Mouse (Mus musculus): Measurements from ENCODE around the gene Nphp4. TPM values are rescaled to one million over a fixed set of nuclear protein-coding genes. Genes with fewer than 3 reads are reported as not detected.

The Nphp4 gene
- polyA plus RNA-seq (2014; fragmentation: Nextera tagmentation; extraction: Ambion mirVana): 5.9 and 7.6 TPM in 2 replicates

DNA sequence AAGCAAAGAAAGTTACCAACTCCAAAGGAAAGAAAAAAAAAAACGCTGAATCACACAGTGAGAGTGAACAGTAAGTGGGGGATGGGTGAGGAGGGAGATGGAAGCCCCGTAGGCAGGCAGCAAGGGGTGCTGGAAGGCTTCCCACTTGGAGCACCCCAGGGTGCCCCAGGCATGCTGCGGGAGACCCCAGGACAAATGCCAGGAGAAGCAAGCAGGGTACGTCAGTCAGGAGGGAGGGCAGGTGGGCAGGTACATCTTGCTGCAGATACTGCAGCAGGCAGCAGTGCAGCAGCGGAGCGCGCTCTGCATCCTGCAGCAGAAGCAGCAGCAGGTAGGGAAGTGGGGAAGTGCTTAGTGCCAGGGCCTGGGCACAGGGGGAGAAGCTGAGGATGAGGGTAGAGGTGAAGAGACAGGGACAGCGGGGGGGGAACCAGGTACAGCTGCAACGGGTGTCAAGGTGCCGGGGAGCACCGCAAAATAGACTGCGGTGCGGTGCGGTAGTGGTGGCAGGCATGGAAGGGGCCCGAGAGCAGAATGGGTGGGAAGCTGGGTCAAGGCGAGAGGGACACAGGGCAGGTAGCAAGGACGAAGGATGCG is at the start of gene Nphp4:
Gene Nphp4, plus strand, starts transcription at position 280 of the 597 bp plus-strand sequence.
- peak within 1 kb of the TSS; percentile 74 for H3K4me3 ChIP-seq (ENCODE audit: low read depth, low read length)
- peaks cover 13% of the 10 kb centered on the region for H3K4me1 ChIP-seq (replicated peaks; ENCODE audit: control insufficient read depth, insufficient read depth, low read length)
- H3K27me3 ChIP-seq (ENCODE audit: control insufficient read depth, insufficient read depth, low read length): peaks cover 8% of the 10 kb centered on the region; the same call in 1 of the 2 replicates
- H3K4me2 ChIP-seq (ENCODE audit: low read depth, low read length, severe bottlenecking): peak within 1 kb of the TSS; percentile 81
- ATAC-seq (replicated peaks; ENCODE audit: low FRiP score) (no peak), DNase-seq (ENCODE audit: low spot score) (no peak)
- no peaks in the 10 kb centered on the region for H3K36me3 ChIP-seq (ENCODE audit: control insufficient read depth, insufficient read depth, low read length)
- peak within 1 kb of the TSS; percentile 90 for H3K9ac ChIP-seq (ENCODE audit: low read length)
- H3K9me3 ChIP-seq (ENCODE audit: control insufficient read depth, low read length): peaks cover 2% of the 10 kb centered on the region; the same call in 1 of the 2 replicates
- peak within 1 kb of the TSS; percentile 62; the same call in 1 of the 2 replicates for H3K27ac ChIP-seq (ENCODE audit: low read depth, low read length)
- under 1% methylated on average over 18 of the region's 18 CpGs for WGBS

DNA sequence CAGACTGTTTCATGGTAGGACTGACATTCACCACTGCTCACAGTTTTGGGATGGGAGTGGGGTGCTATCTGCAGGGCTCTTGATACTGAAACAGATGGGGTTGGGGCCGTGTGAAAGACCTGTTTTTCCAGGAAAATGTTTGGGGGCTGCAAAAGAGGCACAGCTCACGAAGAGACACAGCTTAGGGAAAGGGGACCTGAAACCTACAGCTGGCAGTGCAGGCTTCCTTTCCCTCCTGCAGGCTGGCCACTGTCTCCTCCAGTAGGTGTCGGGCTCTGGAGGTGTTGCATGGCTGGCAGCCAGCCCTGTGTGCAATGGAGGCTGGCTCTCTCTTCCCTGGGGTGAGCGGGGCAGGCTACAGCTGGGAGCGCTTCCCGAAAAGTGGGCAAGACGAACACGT is 48.2 kb upstream of the Nphp4 start:
- no peak for ATAC-seq (replicated peaks; ENCODE audit: low FRiP score)
- H3K27ac ChIP-seq (ENCODE audit: low read depth, low read length): no peak overlapping the region

DNA sequence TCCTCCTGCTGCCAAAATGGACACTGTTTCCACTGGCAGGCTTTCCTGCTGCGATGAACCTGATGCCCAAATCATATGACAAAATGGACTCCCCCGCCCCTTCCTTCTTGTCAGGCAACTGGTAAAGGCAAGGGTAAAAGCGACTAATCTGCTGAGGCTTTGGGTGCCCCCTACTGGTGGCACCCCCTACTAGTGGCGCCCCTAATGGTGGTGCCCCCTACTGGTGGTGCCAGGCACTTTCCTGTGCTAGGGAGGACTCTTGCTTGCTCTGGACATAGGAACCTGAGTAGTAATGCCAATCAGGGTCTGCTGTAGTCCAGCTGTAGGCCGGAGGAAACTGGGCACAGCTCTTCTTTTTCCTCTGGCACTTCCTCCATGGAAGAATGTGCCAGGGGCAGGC is 44.2 kb upstream of the Nphp4 start:
- H3K4me1 ChIP-seq (replicated peaks; ENCODE audit: control insufficient read depth, insufficient read depth, low read length): no peaks in the 10 kb centered on the region; the same call in 1 of the 2 replicates
- 61% methylated on average over 5 of the region's 5 CpGs for WGBS
- no peak overlapping the region for H3K4me3 ChIP-seq (ENCODE audit: low read depth, low read length)
- no peak overlapping the region for H3K27ac ChIP-seq (ENCODE audit: low read depth, low read length)
- DNase-seq (ENCODE audit: low spot score) (peak; percentile 68), ATAC-seq (replicated peaks; ENCODE audit: low FRiP score) (no peak)
- no peaks in the 10 kb centered on the region for H3K36me3 ChIP-seq (ENCODE audit: control insufficient read depth, insufficient read depth, low read length)
- H3K9ac ChIP-seq (ENCODE audit: low read length): no peak overlapping the region
- no peaks in the 10 kb centered on the region for H3K27me3 ChIP-seq (ENCODE audit: control insufficient read depth, insufficient read depth, low read length)
- H3K9me3 ChIP-seq (ENCODE audit: control insufficient read depth, low read length): no peaks in the 10 kb centered on the region
- no peak overlapping the region for H3K4me2 ChIP-seq (ENCODE audit: low read depth, low read length, severe bottlenecking)

More for the DNA sequence above, 48.2 kb upstream of the Nphp4 start:
- Histone ChIP-seq H3K4me3 (ENCODE audit: low read depth, low read length) (no peak overlapping the region), H3K9me3 (ENCODE audit: control insufficient read depth, low read length) (no peaks in the 10 kb centered on the region), H3K4me1 (replicated peaks; ENCODE audit: control insufficient read depth, insufficient read depth, low read length) (no peaks in the 10 kb centered on the region), H3K27me3 (ENCODE audit: control insufficient read depth, insufficient read depth, low read length) (no peaks in the 10 kb centered on the region), H3K36me3 (ENCODE audit: control insufficient read depth, insufficient read depth, low read length) (no peaks in the 10 kb centered on the region), H3K4me2 (ENCODE audit: low read depth, low read length, severe bottlenecking) (no peak overlapping the region), H3K9ac (ENCODE audit: low read length) (no peak overlapping the region)
- 59% methylated on average over 8 of the region's 8 CpGs for WGBS
- DNase-seq (ENCODE audit: low spot score): no peak

DNA sequence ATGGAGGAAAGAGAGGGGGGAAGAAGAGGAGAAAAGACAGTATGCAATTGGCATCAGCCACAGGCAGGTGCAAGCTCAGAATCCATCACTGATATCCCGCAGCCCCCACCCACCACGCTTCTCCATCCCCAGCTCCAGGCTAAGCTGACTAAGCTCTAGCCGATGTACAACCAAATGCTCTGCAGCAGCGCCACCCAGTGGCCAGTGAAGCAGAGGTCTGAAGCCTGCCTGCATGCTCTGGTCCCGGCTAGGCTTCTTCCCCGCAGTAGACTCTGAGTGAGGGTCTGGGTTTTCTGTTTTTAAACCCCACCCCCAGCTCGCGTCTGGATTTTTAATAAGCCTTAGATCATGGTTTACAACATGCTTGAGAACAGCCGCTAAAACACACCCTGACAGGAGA is 41.7 kb upstream of the Nphp4 start:
- Histone ChIP-seq H3K4me3 (ENCODE audit: low read depth, low read length) (no peak overlapping the region; the same call in 1 of the 2 replicates), H3K4me1 (replicated peaks; ENCODE audit: control insufficient read depth, insufficient read depth, low read length) (no peaks in the 10 kb centered on the region; the same call in 1 of the 2 replicates), H3K4me2 (ENCODE audit: low read depth, low read length, severe bottlenecking) (peak overlapping the region; percentile 52), H3K9ac (ENCODE audit: low read length) (peak overlapping the region; percentile 33; the same call in 1 of the 2 replicates), H3K36me3 (ENCODE audit: control insufficient read depth, insufficient read depth, low read length) (no peaks in the 10 kb centered on the region), H3K27ac (ENCODE audit: low read depth, low read length) (no peak overlapping the region), H3K27me3 (ENCODE audit: control insufficient read depth, insufficient read depth, low read length) (no peaks in the 10 kb centered on the region), H3K9me3 (ENCODE audit: control insufficient read depth, low read length) (no peaks in the 10 kb centered on the region)
- peak; percentile 93 for ATAC-seq (replicated peaks; ENCODE audit: low FRiP score)
- 1% methylated on average over 9 of the region's 9 CpGs for WGBS
- DNase-seq (ENCODE audit: low spot score): peak; percentile 96

DNA sequence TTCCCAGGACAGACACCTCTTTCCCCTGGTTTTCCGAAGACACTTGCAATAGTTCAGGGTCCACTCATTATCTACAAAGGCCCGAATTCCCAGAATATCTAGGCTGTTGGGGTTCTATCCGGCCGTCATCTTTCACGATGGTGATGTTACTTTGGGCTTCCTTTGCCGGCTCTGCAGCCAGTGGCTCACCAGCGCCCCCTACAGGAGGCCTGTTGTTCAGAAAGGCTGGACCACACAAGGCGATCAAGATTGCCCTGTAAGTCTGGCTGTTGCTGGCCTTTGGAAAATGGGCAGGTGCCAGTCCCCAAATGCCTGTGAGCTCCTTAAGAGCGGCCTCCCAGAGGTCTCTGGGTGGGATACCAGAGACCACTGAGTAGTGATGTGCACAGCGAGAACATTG is 41.3 kb upstream of the Nphp4 start:
- ATAC-seq (replicated peaks; ENCODE audit: low FRiP score): peak; percentile 69
- DNase-seq (ENCODE audit: low spot score): peak; percentile 92
- Histone ChIP-seq H3K36me3 (ENCODE audit: control insufficient read depth, insufficient read depth, low read length) (no peaks in the 10 kb centered on the region), H3K9ac (ENCODE audit: low read length) (peak overlapping the region; percentile 33; the same call in 1 of the 2 replicates), H3K9me3 (ENCODE audit: control insufficient read depth, low read length) (no peaks in the 10 kb centered on the region), H3K27me3 (ENCODE audit: control insufficient read depth, insufficient read depth, low read length) (no peaks in the 10 kb centered on the region), H3K4me3 (ENCODE audit: low read depth, low read length) (no peak overlapping the region; the same call in 1 of the 2 replicates), H3K4me1 (replicated peaks; ENCODE audit: control insufficient read depth, insufficient read depth, low read length) (no peaks in the 10 kb centered on the region; the same call in 1 of the 2 replicates), H3K27ac (ENCODE audit: low read depth, low read length) (no peak overlapping the region), H3K4me2 (ENCODE audit: low read depth, low read length, severe bottlenecking) (peak overlapping the region; percentile 52)
- 6% methylated on average over 10 of the region's 10 CpGs for WGBS

DNA sequence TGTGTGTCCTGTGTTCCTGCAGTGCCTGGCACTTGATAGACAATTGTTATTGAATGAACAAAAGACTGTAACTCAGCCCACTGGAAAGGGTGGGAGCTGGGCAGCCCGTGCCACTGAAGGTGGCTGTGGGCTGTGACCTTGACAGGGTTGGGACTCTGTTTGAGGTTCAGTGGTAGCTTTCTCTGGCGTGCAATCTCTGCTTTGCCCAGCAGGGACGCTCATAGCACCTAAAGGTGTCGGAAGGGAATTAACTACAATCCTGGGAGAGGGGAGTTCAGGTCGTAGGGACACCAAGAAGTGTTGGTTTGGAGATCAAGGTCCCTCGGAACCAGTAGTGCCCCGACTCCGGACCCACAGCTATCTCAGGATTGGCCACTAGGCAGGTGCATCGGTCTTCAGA is 35.6 kb upstream of the Nphp4 start:
- 64% methylated on average over 9 of the region's 9 CpGs for WGBS
- Histone ChIP-seq H3K4me2 (ENCODE audit: low read depth, low read length, severe bottlenecking) (no peak overlapping the region), H3K4me3 (ENCODE audit: low read depth, low read length) (no peak overlapping the region), H3K27ac (ENCODE audit: low read depth, low read length) (no peak overlapping the region), H3K9me3 (ENCODE audit: control insufficient read depth, low read length) (no peaks in the 10 kb centered on the region), H3K9ac (ENCODE audit: low read length) (no peak overlapping the region), H3K27me3 (ENCODE audit: control insufficient read depth, insufficient read depth, low read length) (no peaks in the 10 kb centered on the region), H3K36me3 (ENCODE audit: control insufficient read depth, insufficient read depth, low read length) (no peaks in the 10 kb centered on the region), H3K4me1 (replicated peaks; ENCODE audit: control insufficient read depth, insufficient read depth, low read length) (no peaks in the 10 kb centered on the region)
- no peak for ATAC-seq (replicated peaks; ENCODE audit: low FRiP score)
- no peak for DNase-seq (ENCODE audit: low spot score)

DNA sequence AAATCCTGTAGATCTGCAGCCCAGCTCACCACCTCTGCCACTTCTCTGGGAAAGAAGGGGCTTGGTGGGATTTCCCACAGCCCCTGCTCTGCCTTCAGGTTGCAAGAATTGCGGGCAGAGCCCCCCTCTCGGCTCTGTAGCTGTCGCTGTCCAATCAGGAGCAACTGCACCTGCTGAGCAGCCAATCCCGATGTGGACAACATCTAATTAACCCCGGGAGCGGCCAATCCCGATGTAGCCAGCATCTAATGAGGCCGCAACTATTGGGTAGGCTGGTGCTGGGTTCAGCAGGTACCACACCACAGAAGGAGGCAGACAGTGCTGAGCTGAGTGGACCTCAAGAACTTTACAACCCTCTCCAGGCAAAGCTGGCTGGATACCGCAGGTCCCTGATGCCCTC is 35.0 kb upstream of the Nphp4 start:
- no peaks in the 10 kb centered on the region for H3K27me3 ChIP-seq (ENCODE audit: control insufficient read depth, insufficient read depth, low read length)
- WGBS: 35% methylated on average over 9 of the region's 9 CpGs
- no peak for DNase-seq (ENCODE audit: low spot score)
- no peak overlapping the region for H3K27ac ChIP-seq (ENCODE audit: low read depth, low read length)
- ATAC-seq (replicated peaks; ENCODE audit: low FRiP score): no peak
- no peak overlapping the region for H3K9ac ChIP-seq (ENCODE audit: low read length)
- no peak overlapping the region for H3K4me2 ChIP-seq (ENCODE audit: low read depth, low read length, severe bottlenecking)
- H3K4me1 ChIP-seq (replicated peaks; ENCODE audit: control insufficient read depth, insufficient read depth, low read length): no peaks in the 10 kb centered on the region
- no peaks in the 10 kb centered on the region for H3K36me3 ChIP-seq (ENCODE audit: control insufficient read depth, insufficient read depth, low read length)
- no peak overlapping the region for H3K4me3 ChIP-seq (ENCODE audit: low read depth, low read length)
- no peaks in the 10 kb centered on the region for H3K9me3 ChIP-seq (ENCODE audit: control insufficient read depth, low read length)

DNA sequence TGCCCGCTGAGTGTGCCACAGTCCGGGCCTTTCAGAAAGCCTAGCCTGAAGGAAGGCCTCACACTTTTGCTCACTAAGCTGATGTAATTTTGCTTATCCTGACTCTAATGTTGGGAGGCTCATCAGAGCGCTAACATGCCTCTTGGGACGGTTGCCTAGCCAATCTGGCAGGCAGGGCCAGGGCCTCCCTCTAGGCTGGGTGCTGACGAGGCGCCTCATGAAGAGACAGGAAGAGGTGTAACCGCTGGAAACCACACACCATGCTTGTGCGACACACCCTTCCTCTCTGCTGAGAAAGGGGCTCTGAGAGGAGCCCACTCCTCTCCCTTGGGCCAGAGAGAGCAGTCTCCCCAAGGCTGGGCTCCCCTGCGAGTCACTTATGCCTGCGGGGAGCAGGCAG is 30.3 kb upstream of the Nphp4 start:
- DNase-seq (ENCODE audit: low spot score) (no peak), ATAC-seq (replicated peaks; ENCODE audit: low FRiP score) (no peak)
- Histone ChIP-seq H3K36me3 (ENCODE audit: control insufficient read depth, insufficient read depth, low read length) (no peaks in the 10 kb centered on the region), H3K4me3 (ENCODE audit: low read depth, low read length) (no peak overlapping the region), H3K4me2 (ENCODE audit: low read depth, low read length, severe bottlenecking) (no peak overlapping the region), H3K9me3 (ENCODE audit: control insufficient read depth, low read length) (no peaks in the 10 kb centered on the region), H3K9ac (ENCODE audit: low read length) (no peak overlapping the region), H3K27me3 (ENCODE audit: control insufficient read depth, insufficient read depth, low read length) (no peaks in the 10 kb centered on the region), H3K27ac (ENCODE audit: low read depth, low read length) (no peak overlapping the region), H3K4me1 (replicated peaks; ENCODE audit: control insufficient read depth, insufficient read depth, low read length) (no peaks in the 10 kb centered on the region)
- WGBS: 91% methylated on average over 10 of the region's 10 CpGs
